Mouse (Mus musculus) megakaryocyte progenitor cell, adult 5-6 weeks (primary cell): Measurements from ENCODE around the gene Tbck. TPM values are rescaled to one million over a fixed set of nuclear protein-coding genes. Genes with fewer than 3 reads are reported as not detected.

Experiments used
- ATAC-seq: replicated peaks from 2 replicates; pipeline ENCODE4 v1.8.0; 2016; ENCODE audit warnings: mild to moderate bottlenecking, moderate TSS enrichment, inconsistent platforms; ENCODE audit not compliant: poor library complexity
- total RNA-seq, 2 experiments: library from RNA; stranded (forward) in 1 of 2; stranded (reverse) in 1 of 2; fragments of 157-497, 149-512 nt in 1 of 2; fragments of 200-1000 nt in 1 of 2; gene quantifications; 2 replicates each; pipeline versions ENCODE4 v1.2.3 to v1.2.4; 2015 to 2017

The Tbck gene
- total RNA-seq, 2 experiments from 2014 or later = 16.2 to 16.4 TPM

GRCm38 (mm10) chr3:132819408-132819807 lies 135.5 kb downstream of the Tbck start:
- peak; percentile 87 for ATAC-seq

GRCm38 (mm10) chr3:132831179-132831873 lies 147.4 kb downstream of the Tbck start:
- no peak for ATAC-seq

GRCm38 (mm10) chr3:132835118-132835794 lies 151.3 kb downstream of the Tbck start:
- ATAC-seq = no peak

GRCm38 (mm10) chr3:132837134-132837533 lies 153.2 kb downstream of the Tbck start:
- no peak for ATAC-seq

- ATAC-seq = no peak
Observed at GRCm38 (mm10) chr3:132838656-132839417, 154.9 kb downstream of the Tbck start.

- no peak for ATAC-seq
Observed at GRCm38 (mm10) chr3:132839516-132839915, 155.6 kb downstream of the Tbck start.

- ATAC-seq = no peak
Observed at GRCm38 (mm10) chr3:132842676-132843075, 158.7 kb downstream of the Tbck start.

GRCm38 (mm10) chr3:132849669-132850068 lies 165.7 kb downstream of the Tbck start:
- no peak for ATAC-seq

GRCm38 (mm10) chr3:132850431-132850830 lies 166.5 kb downstream of the Tbck start:
- no peak for ATAC-seq

GRCm38 (mm10) chr3:132851417-132851816 lies 167.5 kb downstream of the Tbck start:
- no peak for ATAC-seq

- no peak for ATAC-seq
Observed at GRCm38 (mm10) chr3:132851841-132852728, 168.1 kb downstream of the Tbck start.

GRCm38 (mm10) chr3:132854271-132854670 lies 170.3 kb downstream of the Tbck start:
- ATAC-seq = no peak

GRCm38 (mm10) chr3:132855458-132856212 lies 171.7 kb downstream of the Tbck start:
- no peak; the same call in 1 of the 2 replicates for ATAC-seq

GRCm38 (mm10) chr3:132856651-132857050 lies 172.7 kb downstream of the Tbck start:
- ATAC-seq = 0 out of 2 replicates have a peak, but pooled peaks have one; percentile 12

GRCm38 (mm10) chr3:132858849-132859248 lies 174.9 kb downstream of the Tbck start:
- peak; percentile 21; the same call in 1 of the 2 replicates for ATAC-seq

- ATAC-seq = no peak
Observed at GRCm38 (mm10) chr3:132859573-132859972, 175.6 kb downstream of the Tbck start.

GRCm38 (mm10) chr3:132860796-132861195 lies 176.9 kb downstream of the Tbck start:
- no peak for ATAC-seq

GRCm38 (mm10) chr3:132863843-132864242 lies 179.9 kb downstream of the Tbck start:
- ATAC-seq = peak; percentile 60

GRCm38 (mm10) chr3:132864329-132864919 lies 180.5 kb downstream of the Tbck start:
- ATAC-seq = peak; percentile 19; the same call in 1 of the 2 replicates
